Mouse (Mus musculus) lung, postnatal 36 days (tissue): ENCODE measurements around the gene Atp5d.

Experiments used
- DNase-seq: peaks from one replicate; pipeline ENCODE4 v3.0.0; 2022; ENCODE audit warnings: mixed read lengths

Gene Atp5d

GRCm38 (mm10) chr10:80190491-80191051, 52.1 kb downstream of the Atp5d start:
- peak; percentile 38 for DNase-seq

GRCm38 (mm10) chr10:80193976-80194375, 55.5 kb downstream of the Atp5d start:
- DNase-seq, result no peak

GRCm38 (mm10) chr10:80194441-80194840, 56.0 kb downstream of the Atp5d start:
- no peak for DNase-seq
